Mouse (Mus musculus): ENCODE measurements at regions not wholly inside any gene's neighbourhood (a gene's known extent, or its start where the extent isn't known, plus 50 kb on each side); places are given as distances from the start of the nearest gene placed in this dataset.

GRCm38 (mm10) chr7:117859419-117859818 lies 256.6 kb downstream of the Rps15a start:
- no peak overlapping the region for H3K9ac ChIP-seq
- H3K27ac ChIP-seq = no peak overlapping the region
- H3K36me3 ChIP-seq = no peaks in the 10 kb centered on the region
- H3K4me2 ChIP-seq = no peak overlapping the region
- WGBS = 76% methylated on average over 6 of the region's 6 CpGs
- H3K9me3 ChIP-seq = no peaks in the 10 kb centered on the region
- H3K27me3 ChIP-seq = no peaks in the 10 kb centered on the region
- no peaks in the 10 kb centered on the region for H3K4me1 ChIP-seq
- no peak overlapping the region for H3K4me3 ChIP-seq
- no peak for ATAC-seq (ENCODE audit: insufficient number of reproducible peaks, insufficient read depth, low FRiP score, low TSS enrichment, low read depth)

GRCm38 (mm10) chr7:117855955-117856354 lies 260.0 kb downstream of the Rps15a start:
- H3K4me3 ChIP-seq = no peak overlapping the region
- no peaks in the 10 kb centered on the region for H3K9me3 ChIP-seq
- no peaks in the 10 kb centered on the region for H3K27me3 ChIP-seq
- H3K9ac ChIP-seq = no peak overlapping the region
- no peaks in the 10 kb centered on the region for H3K4me1 ChIP-seq
- WGBS = 89% methylated on average over 5 of the region's 5 CpGs
- ATAC-seq (ENCODE audit: insufficient number of reproducible peaks, insufficient read depth, low FRiP score, low TSS enrichment, low read depth) = no peak
- H3K4me2 ChIP-seq = no peak overlapping the region
- H3K27ac ChIP-seq = no peak overlapping the region
- H3K36me3 ChIP-seq = no peaks in the 10 kb centered on the region

GRCm38 (mm10) chr7:117853716-117854115 lies 262.3 kb downstream of the Rps15a start:
- H3K4me3 ChIP-seq = no peak overlapping the region
- H3K27ac ChIP-seq = no peak overlapping the region

GRCm38 (mm10) chr7:117852866-117853265 lies 263.1 kb downstream of the Rps15a start:
- 74% methylated on average over 2 of the region's 2 CpGs for WGBS
- H3K4me2 ChIP-seq = no peak overlapping the region
- H3K27ac ChIP-seq = no peak overlapping the region
- no peaks in the 10 kb centered on the region for H3K27me3 ChIP-seq
- H3K4me3 ChIP-seq = no peak overlapping the region
- H3K36me3 ChIP-seq = no peaks in the 10 kb centered on the region
- H3K4me1 ChIP-seq = no peaks in the 10 kb centered on the region
- H3K9ac ChIP-seq = no peak overlapping the region
- ATAC-seq (ENCODE audit: insufficient number of reproducible peaks, insufficient read depth, low FRiP score, low TSS enrichment, low read depth) = no peak
- H3K9me3 ChIP-seq = no peaks in the 10 kb centered on the region

More at GRCm38 (mm10) chr7:117853716-117854115, 262.3 kb downstream of the Rps15a start:
- Histone ChIP-seq H3K9ac (no peak overlapping the region), H3K36me3 (no peaks in the 10 kb centered on the region), H3K9me3 (no peaks in the 10 kb centered on the region), H3K4me1 (no peaks in the 10 kb centered on the region), H3K27me3 (no peaks in the 10 kb centered on the region), H3K4me2 (no peak overlapping the region)
- 77% methylated on average over 4 of the region's 4 CpGs for WGBS
- no peak for ATAC-seq (ENCODE audit: insufficient number of reproducible peaks, insufficient read depth, low FRiP score, low TSS enrichment, low read depth)

- Histone ChIP-seq H3K4me1 (no peaks in the 10 kb centered on the region), H3K4me3 (no peak overlapping the region), H3K27ac (no peak overlapping the region), H3K27me3 (no peaks in the 10 kb centered on the region), H3K9me3 (no peaks in the 10 kb centered on the region), H3K36me3 (no peaks in the 10 kb centered on the region), H3K9ac (no peak overlapping the region), H3K4me2 (no peak overlapping the region)
- WGBS = 93% methylated on average over 6 of the region's 6 CpGs
- no peak for ATAC-seq (ENCODE audit: insufficient number of reproducible peaks, insufficient read depth, low FRiP score, low TSS enrichment, low read depth)
These were observed 265.2 kb downstream of the Rps15a start for GRCm38 (mm10) chr7:117850822-117851221.

- no peak overlapping the region for H3K27ac ChIP-seq
- H3K4me3 ChIP-seq = no peak overlapping the region
- H3K36me3 ChIP-seq = no peaks in the 10 kb centered on the region
- no peak overlapping the region for H3K9ac ChIP-seq
- H3K4me2 ChIP-seq = no peak overlapping the region
- no peaks in the 10 kb centered on the region for H3K9me3 ChIP-seq
- ATAC-seq (ENCODE audit: insufficient number of reproducible peaks, insufficient read depth, low FRiP score, low TSS enrichment, low read depth) = no peak
- no peaks in the 10 kb centered on the region for H3K4me1 ChIP-seq
- WGBS = 83% methylated on average over 5 of the region's 5 CpGs
- no peaks in the 10 kb centered on the region for H3K27me3 ChIP-seq
These were observed 269.9 kb downstream of the Rps15a start for GRCm38 (mm10) chr7:117846041-117846440.

- H3K4me1 ChIP-seq = no peaks in the 10 kb centered on the region
- no peaks in the 10 kb centered on the region for H3K27me3 ChIP-seq
- no peaks in the 10 kb centered on the region for H3K36me3 ChIP-seq
- no peak overlapping the region for H3K27ac ChIP-seq
- no peak overlapping the region for H3K4me3 ChIP-seq
- 72% methylated on average over 5 of the region's 5 CpGs for WGBS
- no peaks in the 10 kb centered on the region for H3K9me3 ChIP-seq
- H3K4me2 ChIP-seq = no peak overlapping the region
- no peak overlapping the region for H3K9ac ChIP-seq
- no peak for ATAC-seq (ENCODE audit: insufficient number of reproducible peaks, insufficient read depth, low FRiP score, low TSS enrichment, low read depth)
These were observed 273.2 kb downstream of the Rps15a start for GRCm38 (mm10) chr7:117842780-117843179.

- H3K4me3 ChIP-seq = no peak overlapping the region
- ATAC-seq (ENCODE audit: insufficient number of reproducible peaks, insufficient read depth, low FRiP score, low TSS enrichment, low read depth) = no peak
- 50% methylated on average over 3 of the region's 3 CpGs for WGBS
- no peaks in the 10 kb centered on the region for H3K9me3 ChIP-seq
- no peaks in the 10 kb centered on the region for H3K4me1 ChIP-seq
- no peak overlapping the region for H3K9ac ChIP-seq
- H3K27ac ChIP-seq = no peak overlapping the region
- no peaks in the 10 kb centered on the region for H3K36me3 ChIP-seq
- H3K27me3 ChIP-seq = no peaks in the 10 kb centered on the region
- no peak overlapping the region for H3K4me2 ChIP-seq
These were observed 321.0 kb downstream of the Rps15a start for GRCm38 (mm10) chr7:117795035-117795434.

GRCm38 (mm10) chr7:117793991-117794390 lies 322.0 kb downstream of the Rps15a start:
- H3K9me3 ChIP-seq = no peaks in the 10 kb centered on the region
- H3K27me3 ChIP-seq = no peaks in the 10 kb centered on the region
- H3K4me1 ChIP-seq = no peaks in the 10 kb centered on the region
- no peak for ATAC-seq (ENCODE audit: insufficient number of reproducible peaks, insufficient read depth, low FRiP score, low TSS enrichment, low read depth)
- H3K4me3 ChIP-seq = no peak overlapping the region
- H3K27ac ChIP-seq = no peak overlapping the region
- H3K9ac ChIP-seq = no peak overlapping the region
- H3K36me3 ChIP-seq = no peaks in the 10 kb centered on the region
- WGBS = 84% methylated on average over 6 of the region's 6 CpGs
- no peak overlapping the region for H3K4me2 ChIP-seq

- Histone ChIP-seq H3K9ac (no peak overlapping the region), H3K4me3 (no peak overlapping the region), H3K36me3 (no peaks in the 10 kb centered on the region), H3K4me2 (no peak overlapping the region), H3K27me3 (no peaks in the 10 kb centered on the region), H3K9me3 (no peaks in the 10 kb centered on the region), H3K27ac (no peak overlapping the region), H3K4me1 (no peaks in the 10 kb centered on the region)
- 88% methylated on average over 4 of the region's 4 CpGs for WGBS
- ATAC-seq (ENCODE audit: insufficient number of reproducible peaks, insufficient read depth, low FRiP score, low TSS enrichment, low read depth) = no peak
These were observed 323.5 kb downstream of the Rps15a start for GRCm38 (mm10) chr7:117792456-117792855.

GRCm38 (mm10) chr7:117778996-117779395 lies 337.0 kb downstream of the Rps15a start:
- Histone ChIP-seq H3K27me3 (no peaks in the 10 kb centered on the region), H3K4me2 (no peak overlapping the region), H3K9ac (no peak overlapping the region), H3K9me3 (no peaks in the 10 kb centered on the region), H3K27ac (no peak overlapping the region), H3K4me1 (no peaks in the 10 kb centered on the region), H3K36me3 (no peaks in the 10 kb centered on the region), H3K4me3 (no peak overlapping the region)
- 74% methylated on average over 4 of the region's 4 CpGs for WGBS
- no peak for ATAC-seq (ENCODE audit: insufficient number of reproducible peaks, insufficient read depth, low FRiP score, low TSS enrichment, low read depth)

- no peak for ATAC-seq (ENCODE audit: insufficient number of reproducible peaks, insufficient read depth, low FRiP score, low TSS enrichment, low read depth)
- no peaks in the 10 kb centered on the region for H3K36me3 ChIP-seq
- H3K4me1 ChIP-seq = no peaks in the 10 kb centered on the region
- no peaks in the 10 kb centered on the region for H3K27me3 ChIP-seq
- H3K27ac ChIP-seq = no peak overlapping the region
- H3K4me3 ChIP-seq = no peak overlapping the region
- H3K9me3 ChIP-seq = no peaks in the 10 kb centered on the region
- WGBS = 90% methylated on average over 2 of the region's 2 CpGs
- H3K4me2 ChIP-seq = no peak overlapping the region
- H3K9ac ChIP-seq = no peak overlapping the region
These were observed 338.1 kb downstream of the Rps15a start for GRCm38 (mm10) chr7:117777921-117778320.

- Histone ChIP-seq H3K27ac (no peak overlapping the region), H3K4me3 (no peak overlapping the region), H3K4me1 (no peaks in the 10 kb centered on the region), H3K27me3 (no peaks in the 10 kb centered on the region), H3K9me3 (no peaks in the 10 kb centered on the region), H3K9ac (no peak overlapping the region), H3K4me2 (no peak overlapping the region), H3K36me3 (no peaks in the 10 kb centered on the region)
- 75% methylated on average over 6 of the region's 6 CpGs for WGBS
- ATAC-seq (ENCODE audit: insufficient number of reproducible peaks, insufficient read depth, low FRiP score, low TSS enrichment, low read depth) = no peak
These were observed 344.2 kb downstream of the Rps15a start for GRCm38 (mm10) chr7:117771836-117772235.

All from embryonic facial prominence, embryonic 13.5 days (tissue).